Mouse (Mus musculus) NIH3T3 (cell line): ENCODE results near the gene Rapsn.

Experiments
- DNase-seq: peaks from one replicate; pipeline ENCODE4 v3.0.0-alpha.2; 2012; ENCODE audit warnings: low read depth

The Rapsn gene

GRCm38 (mm10) chr2:91053181-91053933 lies 17.9 kb downstream of the Rapsn start:
- DNase-seq, result no peak

- peak; percentile 96 for DNase-seq
Observed at GRCm38 (mm10) chr2:91053934-91054382, 18.5 kb downstream of the Rapsn start, which contains the start of gene Psmc3. Gene Psmc3 (plus strand): TSS chr2:91054009.

GRCm38 (mm10) chr2:91058435-91058834 lies 23.0 kb downstream of the Rapsn start:
- no peak for DNase-seq

- no peak for DNase-seq
Observed at GRCm38 (mm10) chr2:91059376-91059775, 24.0 kb downstream of the Rapsn start.

- peak; percentile 56 for DNase-seq
Observed at GRCm38 (mm10) chr2:91060544-91061355, 25.3 kb downstream of the Rapsn start.

- DNase-seq, result peak; percentile 93
Observed at GRCm38 (mm10) chr2:91061849-91062481, 26.5 kb downstream of the Rapsn start.

GRCm38 (mm10) chr2:91062779-91063606 lies 27.6 kb downstream of the Rapsn start:
- DNase-seq, result no peak

- no peak for DNase-seq
Observed at GRCm38 (mm10) chr2:91064211-91064610, 28.8 kb downstream of the Rapsn start.

- peak; percentile 63 for DNase-seq
Observed at GRCm38 (mm10) chr2:91065544-91065943, 30.1 kb downstream of the Rapsn start.

GRCm38 (mm10) chr2:91066455-91066854 lies 31.0 kb downstream of the Rapsn start:
- no peak for DNase-seq

- no peak for DNase-seq
Observed at GRCm38 (mm10) chr2:91068162-91068871, 32.9 kb downstream of the Rapsn start.

GRCm38 (mm10) chr2:91068872-91069165 lies 33.4 kb downstream of the Rapsn start:
- DNase-seq, result peak; percentile 81

GRCm38 (mm10) chr2:91069306-91070000 lies 34.0 kb downstream of the Rapsn start:
- peak; percentile 62 for DNase-seq

GRCm38 (mm10) chr2:91070076-91070800 lies 34.8 kb downstream of the Rapsn start, which contains the start of gene Slc39a13:
Gene Slc39a13 (minus strand): TSS chr2:91070417.
- peak; percentile 98 for DNase-seq

GRCm38 (mm10) chr2:91071059-91071458 lies 35.6 kb downstream of the Rapsn start:
- no peak for DNase-seq

GRCm38 (mm10) chr2:91072092-91072491 lies 36.7 kb downstream of the Rapsn start:
- DNase-seq, result no peak

GRCm38 (mm10) chr2:91077957-91078313 lies 42.5 kb downstream of the Rapsn start:
- DNase-seq, result no peak

GRCm38 (mm10) chr2:91078314-91079025 lies 43.0 kb downstream of the Rapsn start:
- no peak for DNase-seq

GRCm38 (mm10) chr2:91079026-91079384 lies 43.6 kb downstream of the Rapsn start:
- DNase-seq, result no peak
